Mouse (Mus musculus) brain, adult 10 weeks (tissue): Measurements from ENCODE around the gene Sdf4. TPM values are rescaled to one million over a fixed set of nuclear protein-coding genes. Genes with fewer than 3 reads are reported as not detected.

Experiments used
- polyA plus RNA-seq: library from polyadenylated mRNA; stranded (reverse); fragments of 350-450 nt; fragmentation: Illumina TruSeq; extraction: RNeasy Lipid Tissue Mini Kit (QIAGEN cat#74804); gene quantifications from one replicate; pipeline ENCODE4 v1.2.3, GENCODE M21; 2015; ENCODE audit warnings: low read depth, low replicate concordance

The Sdf4 gene
- polyA plus RNA-seq, result 237 TPM

DNA sequence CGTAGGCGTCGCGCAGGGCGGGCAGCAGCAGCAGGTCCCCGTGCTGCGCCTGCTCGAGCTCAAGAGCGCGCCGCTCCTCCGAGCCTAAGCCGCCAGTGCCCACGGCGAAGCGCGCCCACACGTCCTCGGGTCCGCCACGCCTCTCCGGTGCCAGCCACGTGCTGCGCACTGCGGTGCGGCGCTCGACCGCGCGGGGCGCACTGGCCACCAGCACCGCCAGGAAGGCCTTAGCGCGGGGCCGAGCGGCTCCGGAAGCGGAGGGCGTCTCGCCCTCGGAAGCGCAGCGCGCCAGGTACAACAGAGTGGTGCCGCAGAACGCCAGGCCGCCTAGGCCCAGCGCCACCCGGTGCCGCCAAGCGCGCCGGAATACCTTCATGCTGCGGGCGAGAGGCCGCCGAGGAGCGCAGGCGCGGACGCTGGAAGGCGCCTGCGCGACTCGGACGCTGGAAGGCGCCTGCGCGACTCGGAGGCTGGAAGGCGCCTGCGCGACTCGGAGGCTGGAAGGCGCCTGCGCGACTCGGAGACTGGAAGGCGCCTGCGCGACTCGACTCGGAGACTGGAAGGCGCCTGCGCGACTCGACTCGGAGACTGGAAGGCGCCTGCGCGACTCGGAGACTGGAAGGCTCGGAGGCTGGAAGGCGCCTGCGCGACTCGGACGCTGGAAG lies at the start of gene Sdf4, which contains the start of gene B3galt6:
Sdf4 (plus strand) TSS at position 632 of the 665 bp plus-strand sequence.
B3galt6 (minus strand) TSS at position 409 of the 665 bp plus-strand sequence.

DNA sequence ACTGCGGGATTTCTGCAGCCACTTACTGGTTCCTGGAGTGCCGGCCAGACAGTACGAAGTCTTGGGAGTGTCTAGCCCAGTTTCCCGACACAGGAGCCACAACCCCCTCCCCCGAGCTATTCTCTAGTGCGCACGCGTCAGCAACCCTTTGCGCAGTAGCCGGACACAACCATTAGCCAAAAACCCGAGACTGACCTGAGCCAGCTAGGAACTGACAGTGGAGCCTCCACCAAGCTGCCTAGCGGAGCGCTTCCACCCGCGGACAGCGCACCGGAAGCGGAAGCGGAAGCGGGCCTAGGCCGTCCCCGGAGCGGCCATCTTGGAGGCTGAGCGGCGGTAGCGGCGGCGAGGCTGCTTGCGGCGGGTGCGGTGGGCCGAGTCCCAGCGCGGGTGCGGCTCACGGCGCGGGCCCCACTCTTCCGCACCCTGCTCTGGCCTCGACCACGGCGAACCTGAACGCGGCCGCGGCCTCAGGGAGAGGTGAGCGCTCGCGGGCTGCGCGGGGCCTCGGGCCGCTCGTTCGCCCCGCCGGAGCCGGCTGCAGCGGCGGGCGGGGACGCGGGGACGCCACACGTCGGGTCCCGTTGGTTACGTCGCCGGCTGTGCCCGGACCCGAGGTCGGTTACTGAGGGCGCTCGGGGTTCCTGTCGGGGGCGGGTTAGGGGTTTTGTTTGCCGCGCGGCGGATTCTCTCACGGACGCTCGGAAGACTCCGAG lies 49.0 kb upstream of the Sdf4 start, which contains the start of gene Ube2j2:
Ube2j2 (plus strand) TSS at position 298 of the 716 bp plus-strand sequence.

DNA sequence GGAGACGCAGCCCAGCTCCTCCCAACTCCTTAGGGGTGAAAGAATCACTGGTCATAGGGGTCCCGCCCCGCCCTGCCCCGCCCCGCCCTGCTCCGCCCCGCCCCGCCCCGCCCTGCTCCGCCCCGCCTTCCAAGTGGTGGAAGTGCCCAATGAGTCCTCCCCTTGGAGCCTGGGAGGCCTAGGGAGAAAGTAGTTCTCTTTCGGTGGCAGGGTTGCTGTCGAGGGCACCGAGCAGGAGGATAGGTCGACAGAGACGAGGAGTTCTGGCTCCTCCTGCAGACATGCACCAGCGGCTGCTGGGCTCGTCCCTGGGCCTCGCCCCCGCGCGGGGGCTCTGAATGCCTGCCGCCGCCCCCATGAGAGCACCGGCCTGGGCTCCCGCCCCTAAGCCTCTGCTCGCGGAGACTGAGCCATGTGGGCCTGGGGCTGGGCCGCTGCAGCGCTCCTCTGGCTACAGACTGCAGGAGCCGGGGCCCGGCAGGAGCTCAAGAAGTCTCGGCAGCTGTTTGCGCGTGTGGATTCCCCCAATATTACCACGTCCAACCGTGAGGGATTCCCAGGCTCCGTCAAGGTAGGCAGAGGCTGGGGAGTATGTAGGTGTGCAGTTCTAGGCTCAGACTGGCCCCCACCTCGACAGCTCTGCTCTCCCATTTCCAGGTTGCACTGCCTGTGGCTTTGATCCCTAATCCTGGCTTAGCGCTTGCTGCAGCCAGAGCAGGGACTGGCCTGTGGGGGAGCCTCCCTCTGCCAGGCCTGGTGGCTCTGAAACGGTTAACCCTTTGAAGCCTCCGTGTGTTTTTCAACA lies 30.3 kb upstream of the Sdf4 start, which contains the start of gene C1qtnf12:
C1qtnf12 (plus strand) TSS at position 152 of the 805 bp plus-strand sequence.

DNA sequence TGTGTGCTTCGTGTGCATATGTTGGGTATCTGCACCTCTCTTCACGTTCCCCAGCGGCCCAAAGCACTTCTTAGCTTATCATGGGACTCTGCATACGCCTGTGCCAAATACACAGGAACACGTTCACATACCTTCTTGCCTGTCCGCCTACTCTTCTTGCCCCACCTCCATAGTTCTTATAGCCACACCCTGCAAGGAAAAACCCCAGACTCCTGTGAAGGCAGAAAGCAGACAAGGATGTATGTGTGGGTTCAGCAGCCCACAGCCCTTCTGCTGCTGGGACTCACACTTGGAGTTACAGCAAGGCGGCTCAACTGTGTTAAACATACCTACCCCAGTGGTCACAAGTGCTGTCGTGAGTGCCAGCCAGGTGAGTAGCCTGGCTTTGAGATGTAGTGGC lies 21.0 kb downstream of the Sdf4 start, which contains the start of gene Tnfrsf4:
Tnfrsf4 (plus strand) TSS at position 207 of the 400 bp plus-strand sequence.

DNA sequence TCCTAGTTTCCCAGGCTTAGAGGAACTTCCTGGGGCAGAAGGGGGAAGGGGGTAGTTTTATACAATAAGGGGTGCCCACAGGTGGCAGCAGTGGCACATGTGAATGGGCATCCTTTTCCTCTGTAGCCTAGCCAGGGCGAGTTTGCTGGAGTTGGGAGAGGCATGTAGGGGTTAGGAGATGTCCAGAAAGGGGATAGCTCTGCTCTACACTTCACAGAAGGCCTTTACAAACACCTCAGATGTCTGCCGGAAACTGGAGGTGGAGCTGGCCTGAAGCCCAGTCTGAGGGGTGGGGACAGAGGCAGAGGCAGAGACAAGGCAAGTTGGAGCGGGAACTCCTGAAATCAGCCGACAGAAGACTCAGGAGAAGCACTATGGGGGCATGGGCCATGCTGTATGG lies 33.3 kb downstream of the Sdf4 start, which contains the start of gene Tnfrsf18:
Tnfrsf18 (plus strand) TSS at position 152 of the 400 bp plus-strand sequence.

DNA sequence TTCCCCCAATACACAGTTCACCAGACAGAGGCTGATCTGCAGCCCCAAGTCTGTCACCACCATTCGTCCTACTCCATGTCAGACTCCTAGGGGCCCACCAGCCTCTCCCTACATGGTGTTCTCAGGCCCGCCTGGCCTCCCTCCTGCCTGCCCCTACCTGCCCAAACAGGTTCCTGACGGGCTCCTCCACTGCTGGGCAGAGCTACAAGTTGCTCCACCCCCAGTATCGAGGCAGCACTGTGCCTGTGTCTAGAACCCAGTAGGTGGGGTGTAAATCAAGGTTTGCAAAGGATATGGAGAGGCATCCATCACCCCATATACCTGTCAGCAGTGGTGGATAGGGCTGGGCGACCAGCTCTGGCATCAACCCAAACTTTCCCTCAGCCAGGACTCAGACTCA lies 66.6 kb downstream of the Sdf4 start, which contains the start of gene Ttll10:
Ttll10 (minus strand) TSS at position 154 of the 400 bp plus-strand sequence.

Other genes with a start within 250 kb of the Sdf4 start
- 50.0 TPM for gene Atad3a, start 231.8 kb upstream of the Sdf4 start, polyA plus RNA-seq
- 23.2 TPM for gene Vwa1, start 218.2 kb upstream of the Sdf4 start, polyA plus RNA-seq
- gene Tmem88b, start 207.0 kb upstream of the Sdf4 start, polyA plus RNA-seq, result 62.7 TPM
- not detected for gene Ankrd65, start 202.4 kb upstream of the Sdf4 start, polyA plus RNA-seq
- 214 TPM for gene Mrpl20, start 190.0 kb upstream of the Sdf4 start, polyA plus RNA-seq
- gene Ccnl2, start 180.4 kb upstream of the Sdf4 start, polyA plus RNA-seq, result 66.1 TPM
- 148 TPM for gene Aurkaip1, start 161.6 kb upstream of the Sdf4 start, polyA plus RNA-seq
- 6.2 TPM for gene Mxra8, start 153.2 kb upstream of the Sdf4 start, polyA plus RNA-seq
- gene Dvl1, start 145.5 kb upstream of the Sdf4 start, polyA plus RNA-seq, result 77.2 TPM
- gene Tas1r3, start 129.5 kb upstream of the Sdf4 start, polyA plus RNA-seq, result 0.19 TPM
- gene Cptp, start 123.4 kb upstream of the Sdf4 start, polyA plus RNA-seq, result 17.8 TPM
- 36.3 TPM for gene Ints11, start 123.3 kb upstream of the Sdf4 start, polyA plus RNA-seq
- 37.8 TPM for gene Pusl1, start 101.1 kb upstream of the Sdf4 start, polyA plus RNA-seq
- gene Acap3, start 101.0 kb upstream of the Sdf4 start, polyA plus RNA-seq, result 74.8 TPM
- 56.7 TPM for gene Ube2j2, start 49.0 kb upstream of the Sdf4 start, polyA plus RNA-seq
- 21.7 TPM for gene C1qtnf12, start 30.6 kb upstream of the Sdf4 start, polyA plus RNA-seq
- 10.9 TPM for gene B3galt6, start 223 bp upstream of the Sdf4 start, polyA plus RNA-seq
- 2.8 TPM for gene Tnfrsf4, start 21.0 kb downstream of the Sdf4 start, polyA plus RNA-seq
- gene Tnfrsf18, start 33.3 kb downstream of the Sdf4 start, polyA plus RNA-seq, result not detected
- 0.48 TPM for gene Ttll10, start 66.5 kb downstream of the Sdf4 start, polyA plus RNA-seq
- 20.4 TPM for gene 9430015G10Rik, start 117.1 kb downstream of the Sdf4 start, polyA plus RNA-seq
- 0.34 TPM for gene Rnf223, start 137.6 kb downstream of the Sdf4 start, polyA plus RNA-seq
- 94.5 TPM for gene Agrn, start 204.6 kb downstream of the Sdf4 start, polyA plus RNA-seq
- 6.3 TPM for gene Isg15, start 207.9 kb downstream of the Sdf4 start, polyA plus RNA-seq
- gene AW011738, start 210.4 kb downstream of the Sdf4 start, polyA plus RNA-seq, result 3.0 TPM
- gene Perm1, start 223.0 kb downstream of the Sdf4 start, polyA plus RNA-seq, result 0.46 TPM
- 33.9 TPM for gene Plekhn1, start 242.0 kb downstream of the Sdf4 start, polyA plus RNA-seq
- gene Noc2l, start 243.1 kb downstream of the Sdf4 start, polyA plus RNA-seq, result 65.3 TPM